Mouse (Mus musculus) forebrain, embryonic 10.5 days (tissue): ENCODE results near the gene Olfr347. TPM values are rescaled to one million over a fixed set of nuclear protein-coding genes. Genes with fewer than 3 reads are reported as not detected.

Experiments
- DNase-seq: peaks from one replicate; pipeline ENCODE4 v3.0.0-alpha.2; 2017; ENCODE audit warnings: low spot score; ENCODE audit errors: extremely low spot score
- H3K27ac ChIP-seq: fragments of 300-500 bp; sonication (generic); 2 replicates; pipeline ENCODE4 v1.5.1; 2016; ENCODE audit warnings: mild to moderate bottlenecking
- H3K27me3 ChIP-seq: fragments of 300-500 bp; sonication (generic); 2 replicates; pipeline ENCODE4 v1.6.1; 2016; ENCODE audit warnings: mild to moderate bottlenecking; ENCODE audit not compliant: poor library complexity, severe bottlenecking
- H3K36me3 ChIP-seq: fragments of 300-500 bp; sonication (generic); replicated peaks from 2 replicates; pipeline ENCODE4 v1.6.1; 2016; ENCODE audit warnings: mild to moderate bottlenecking, moderate library complexity
- H3K4me1 ChIP-seq: fragments of 300-500 bp; sonication (generic); 2 replicates; pipeline ENCODE4 v1.6.1; 2016
- H3K4me3 ChIP-seq: fragments of 300-500 bp; sonication (generic); 2 replicates; pipeline ENCODE4 v1.5.1; 2016; ENCODE audit warnings: mild to moderate bottlenecking, moderate library complexity
- H3K9me3 ChIP-seq: fragments of 300-500 bp; sonication (generic); 2 replicates; pipeline ENCODE4 v1.6.1; 2016; ENCODE audit warnings: mild to moderate bottlenecking, moderate library complexity
- WGBS: fragments of 180-500 bp; shearing (Covaris S2); methylation state at CpG from one replicate; pipeline ENCODE4 v1.1.7; 2016; 5-methylcytosine and 5-hydroxymethylcytosine counted together
- polyA plus RNA-seq: library from polyadenylated mRNA; unstranded; fragments of >200 nt; fragmentation: Nextera tagmentation; extraction: Ambion mirVana; gene quantifications from 2 replicates; pipeline ENCODE4 v1.2.1, GENCODE M21; 2016

Gene Olfr347
- polyA plus RNA-seq = not detected in 2 replicates

DNA sequence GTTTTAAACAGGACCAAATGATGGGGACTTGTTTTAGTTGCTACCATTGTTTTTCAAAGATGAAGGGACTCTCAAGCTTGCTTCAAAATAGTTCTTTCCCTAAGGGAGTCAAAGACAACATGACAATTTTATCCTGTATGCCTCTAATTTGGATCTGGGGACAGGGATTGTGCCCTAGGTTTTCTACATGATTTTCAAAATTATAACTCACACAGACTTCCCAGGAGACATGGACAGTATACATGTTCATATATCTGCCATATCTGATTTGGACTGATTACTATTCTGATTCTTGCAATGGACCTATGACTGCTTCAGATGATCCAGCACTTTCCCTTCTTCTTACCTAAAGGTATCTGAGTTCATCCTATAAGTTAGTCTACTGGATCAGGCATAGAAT lies at the start of gene Olfr347:
Gene Olfr347, plus strand, starts transcription at position 301 of the 400 bp plus-strand sequence.
- H3K27me3 ChIP-seq = no peaks in the 10 kb centered on the region
- H3K4me1 ChIP-seq = no peaks in the 10 kb centered on the region
- no peak within 1 kb of the TSS for H3K4me3 ChIP-seq
- H3K27ac ChIP-seq = no peak within 1 kb of the TSS
- H3K9me3 ChIP-seq = peaks cover 38% of the 10 kb centered on the region
- no peak for DNase-seq
- H3K36me3 ChIP-seq = no peaks in the 10 kb centered on the region

- DNase-seq = no peak
- Histone ChIP-seq H3K4me3 (no peak within 1 kb of the TSS), H3K9me3 (peaks cover 31% of the 10 kb centered on the region), H3K27me3 (no peaks in the 10 kb centered on the region), H3K4me1 (no peaks in the 10 kb centered on the region), H3K36me3 (no peaks in the 10 kb centered on the region), H3K27ac (no peak within 1 kb of the TSS)
- WGBS = 86% methylated on average over 1 of the region's 1 CpGs
These were observed 46.2 kb upstream of the Olfr347 start, which contains the start of gene Olfr346 for GRCm38 (mm10) chr2:36685488-36685887. Olfr346 (plus strand) TSS chr2:36685788.

DNA sequence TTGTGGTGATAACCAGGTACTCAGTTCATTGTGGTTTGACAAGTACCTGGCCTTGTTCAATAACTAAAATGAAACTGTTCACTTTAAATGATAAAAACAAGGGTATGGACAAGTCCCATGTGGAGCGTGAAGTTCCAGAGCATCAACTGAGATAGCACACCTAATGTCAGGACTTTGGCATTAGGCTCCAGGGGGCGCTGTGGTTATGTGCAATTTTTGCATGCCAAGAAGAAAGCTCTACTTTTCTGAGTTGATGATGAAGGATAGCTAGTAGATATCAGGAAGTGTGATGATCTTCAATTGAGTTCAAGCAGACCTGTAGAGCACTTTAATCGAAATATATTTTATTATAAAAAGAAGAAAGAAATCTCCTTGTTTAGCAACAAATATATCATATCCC lies 4.5 kb downstream of the Olfr347 start:
- no peak overlapping the region for H3K27ac ChIP-seq
- peaks cover 19% of the 10 kb centered on the region for H3K9me3 ChIP-seq
- H3K4me3 ChIP-seq = no peak overlapping the region
- WGBS = 59% methylated on average over 3 of the region's 3 CpGs
- no peak for DNase-seq
- no peaks in the 10 kb centered on the region for H3K27me3 ChIP-seq
- no peaks in the 10 kb centered on the region for H3K4me1 ChIP-seq
- H3K36me3 ChIP-seq = no peaks in the 10 kb centered on the region

- 83% methylated on average over 2 of the region's 2 CpGs for WGBS
- H3K27ac ChIP-seq = no peak within 1 kb of the TSS
- H3K4me1 ChIP-seq = no peaks in the 10 kb centered on the region
- DNase-seq = no peak
- no peak within 1 kb of the TSS for H3K4me3 ChIP-seq
- H3K36me3 ChIP-seq = no peaks in the 10 kb centered on the region
- H3K9me3 ChIP-seq = peaks cover 27% of the 10 kb centered on the region
- H3K27me3 ChIP-seq = no peaks in the 10 kb centered on the region
These were observed 52.3 kb downstream of the Olfr347 start, which contains the start of gene Olfr348 for GRCm38 (mm10) chr2:36783976-36784375. Olfr348 (plus strand) TSS chr2:36784276.

Other genes starting within 250 kb of the Olfr347 start
- not detected in 2 replicates for gene Olfr341, start 249.4 kb upstream of the Olfr347 start, polyA plus RNA-seq
- not detected in 2 replicates for gene Olfr342, start 206.9 kb upstream of the Olfr347 start, polyA plus RNA-seq
- not detected in 2 replicates for gene Olfr344, start 165.2 kb upstream of the Olfr347 start, polyA plus RNA-seq
- gene Olfr345, start 91.9 kb upstream of the Olfr347 start, polyA plus RNA-seq = not detected in 2 replicates
- gene Olfr346, start 46.1 kb upstream of the Olfr347 start, polyA plus RNA-seq = not detected in 2 replicates
- gene Olfr348, start 52.4 kb downstream of the Olfr347 start, polyA plus RNA-seq = not detected in 2 replicates
- not detected in 2 replicates for gene Olfr50, start 58.6 kb downstream of the Olfr347 start, polyA plus RNA-seq
- not detected in 2 replicates for gene Olfr3, start 85.1 kb downstream of the Olfr347 start, polyA plus RNA-seq
- gene Olfr350, start 114.4 kb downstream of the Olfr347 start, polyA plus RNA-seq = not detected in 2 replicates
- not detected in 2 replicates for gene Olfr351, start 130.8 kb downstream of the Olfr347 start, polyA plus RNA-seq
- gene Olfr352, start 136.6 kb downstream of the Olfr347 start, polyA plus RNA-seq = not detected in 2 replicates
- gene Olfr353, start 161.0 kb downstream of the Olfr347 start, polyA plus RNA-seq = not detected in 2 replicates
- not detected in 2 replicates for gene Olfr354, start 173.8 kb downstream of the Olfr347 start, polyA plus RNA-seq
- not detected in 2 replicates for gene Olfr355, start 197.0 kb downstream of the Olfr347 start, polyA plus RNA-seq
- gene Olfr356, start 205.2 kb downstream of the Olfr347 start, polyA plus RNA-seq = not detected in 2 replicates